Mouse (Mus musculus): ENCODE data around the gene Speg. TPM values are rescaled to one million over a fixed set of nuclear protein-coding genes. Genes with fewer than 3 reads are reported as not detected.

Speg gene
- 73.0 TPM for polyA plus RNA-seq (2021)

- ChIA-PET CTCF (no interaction called here), POLR2A (no interaction called here)
- in situ Hi-C loops (cut with MboI; ENCODE audit: low pct_unique_long_range_greater_than_20kb): no loop called here
- ATAC-seq (no peak), DNase-seq (ENCODE audit: low read depth, low spot score) (no peak)
- peaks cover 9% of the 10 kb centered on the region for H3K27me3 ChIP-seq
- TF ChIP-seq CTCF (IDR thresholded peaks at IDR 0.05): no peak
These were observed at the start of gene Speg for GRCm38 (mm10) chr1:75374950-75375936. Speg (plus strand) TSS chr1:75375297.

- ChIA-PET CTCF (interaction anchor here (2.1 to 5.2 kb wide), 2 partner anchors 9 kb away, joined by 6 to 22 read pairs; partner anchors contain the start of gene Dnpep), POLR2A (interaction anchor here (0.7 kb wide), 1 partner anchor 55 kb away, joined by 5 read pairs; no protein-coding TSS in a partner anchor)
- ATAC-seq (no peak), DNase-seq (ENCODE audit: low read depth, low spot score) (no peak)
- no peaks in the 10 kb centered on the region for H3K27me3 ChIP-seq
- peak; percentile 31 for TF ChIP-seq CTCF (IDR thresholded peaks at IDR 0.05)
- in situ Hi-C loops (cut with MboI; ENCODE audit: low pct_unique_long_range_greater_than_20kb): no loop called here
These were observed 47.6 kb upstream of the Speg start for GRCm38 (mm10) chr1:75327461-75327860.

DNA sequence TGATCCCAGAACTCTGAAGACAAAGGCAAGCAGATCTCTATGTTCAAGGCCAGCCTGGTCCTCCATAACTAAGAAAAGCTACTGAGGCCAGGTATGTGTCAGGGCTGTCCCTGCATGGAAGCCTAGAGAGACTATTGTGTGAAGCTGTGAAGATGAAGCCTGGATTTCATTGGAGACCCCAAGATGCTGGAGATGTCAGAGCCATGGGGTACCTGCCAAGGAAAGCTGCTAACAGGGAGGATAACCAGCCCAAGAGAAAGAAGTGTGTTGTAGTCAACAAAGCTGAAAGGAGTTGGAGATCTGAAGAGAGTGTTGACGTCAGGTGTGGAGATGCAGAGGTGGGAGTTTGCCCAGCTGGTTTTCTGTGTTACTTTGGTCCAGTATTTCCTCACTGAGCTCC is 43.8 kb upstream of the Speg start:
- DNase-seq (ENCODE audit: low read depth, low spot score): no peak
- ChIA-PET CTCF (interaction anchor here (3.3 to 5.2 kb wide), 2 partner anchors 12 to 13 kb away, joined by 9 to 22 read pairs; partner anchors contain the start of gene Dnpep), POLR2A (no interaction called here)
- H3K27me3 ChIP-seq: no peaks in the 10 kb centered on the region
- in situ Hi-C loops (cut with MboI; ENCODE audit: low pct_unique_long_range_greater_than_20kb): no loop called here
- TF ChIP-seq CTCF (IDR thresholded peaks at IDR 0.05): no peak
- ATAC-seq: no peak

GRCm38 (mm10) chr1:75336461-75336860 is 38.6 kb upstream of the Speg start:
- DNase-seq (ENCODE audit: low read depth, low spot score) (no peak), ATAC-seq (no peak)
- TF ChIP-seq CTCF (IDR thresholded peaks at IDR 0.05): no peak
- CTCF ChIA-PET: interaction anchor here (2.1 kb wide), 1 partner anchor 10 kb away, joined by 6 read pairs; no protein-coding TSS in a partner anchor
- H3K27me3 ChIP-seq: no peaks in the 10 kb centered on the region
- POLR2A ChIA-PET: no interaction called here
- in situ Hi-C loops (cut with MboI; ENCODE audit: low pct_unique_long_range_greater_than_20kb): no loop called here

GRCm38 (mm10) chr1:75337097-75337496 is 38.0 kb upstream of the Speg start:
- ChIA-PET POLR2A (interaction anchor here (0.7 kb wide), 1 partner anchor 8 kb away, joined by 5 read pairs; no protein-coding TSS in a partner anchor), CTCF (interaction anchor here (2.1 kb wide), 1 partner anchor 10 kb away, joined by 6 read pairs; no protein-coding TSS in a partner anchor)
- ATAC-seq (no peak), DNase-seq (ENCODE audit: low read depth, low spot score) (no peak)
- no peaks in the 10 kb centered on the region for H3K27me3 ChIP-seq
- TF ChIP-seq CTCF (IDR thresholded peaks at IDR 0.05): no peak
- in situ Hi-C loops (cut with MboI; ENCODE audit: low pct_unique_long_range_greater_than_20kb): no loop called here

DNA sequence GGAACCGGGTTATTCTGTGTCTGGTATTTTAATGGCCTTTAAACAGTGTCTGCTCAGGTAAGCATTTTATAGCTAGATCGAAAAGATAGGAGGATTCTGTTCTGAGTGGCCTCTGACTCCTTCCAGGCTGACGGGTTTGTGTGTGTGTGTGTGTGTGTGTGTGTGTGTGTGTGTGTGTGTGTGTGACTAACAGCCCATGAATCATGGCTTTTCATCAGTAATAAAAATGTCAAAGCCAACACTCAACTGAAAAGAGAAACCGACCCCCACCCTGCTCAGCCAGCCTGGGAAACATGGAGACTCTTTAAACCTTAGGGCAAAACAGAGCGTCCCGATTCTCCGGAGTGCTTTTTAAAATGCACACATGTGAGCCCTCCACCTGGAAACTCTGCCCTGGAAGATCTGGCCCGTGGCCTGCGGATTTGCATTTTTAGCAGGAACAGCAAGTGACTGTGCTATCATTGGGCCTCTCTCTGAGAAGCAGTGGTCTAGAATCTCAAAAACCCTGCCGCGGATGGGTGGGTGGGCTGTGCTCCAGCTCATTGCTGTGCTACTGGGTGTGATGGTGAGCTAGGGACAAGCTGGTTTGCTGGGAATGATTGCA is 36.9 kb upstream of the Speg start:
- H3K27me3 ChIP-seq: no peaks in the 10 kb centered on the region
- in situ Hi-C loops (cut with MboI; ENCODE audit: low pct_unique_long_range_greater_than_20kb): no loop called here
- ATAC-seq (peak; percentile 18), DNase-seq (ENCODE audit: low read depth, low spot score) (peak; percentile 48)
- CTCF ChIA-PET: interaction anchor here (0.9 kb wide), 1 partner anchor 12 kb away, joined by 3 read pairs; no protein-coding TSS in a partner anchor
- TF ChIP-seq CTCF (IDR thresholded peaks at IDR 0.05): no peak
- POLR2A ChIA-PET: interaction anchor here (0.7 kb wide), 1 partner anchor 9 kb away, joined by 5 read pairs; no protein-coding TSS in a partner anchor

GRCm38 (mm10) chr1:75339337-75339736 is 35.8 kb upstream of the Speg start:
- no peak for TF ChIP-seq CTCF (IDR thresholded peaks at IDR 0.05)
- ATAC-seq (no peak), DNase-seq (ENCODE audit: low read depth, low spot score) (no peak)
- CTCF ChIA-PET: no interaction called here
- no peaks in the 10 kb centered on the region for H3K27me3 ChIP-seq
- in situ Hi-C loops (cut with MboI; ENCODE audit: low pct_unique_long_range_greater_than_20kb): no loop called here
- POLR2A ChIA-PET: no interaction called here

GRCm38 (mm10) chr1:75340519-75340918 is 34.6 kb upstream of the Speg start:
- ChIA-PET POLR2A (no interaction called here), CTCF (interaction anchor here (1.1 to 5.4 kb wide), 2 partner anchors 95 to 127 kb away, joined by 3 to 45 read pairs; partner anchors contain the start of gene Gmppa)
- no peaks in the 10 kb centered on the region for H3K27me3 ChIP-seq
- no peak for TF ChIP-seq CTCF (IDR thresholded peaks at IDR 0.05)
- DNase-seq (ENCODE audit: low read depth, low spot score) (no peak), ATAC-seq (no peak)
- in situ Hi-C loops (cut with MboI; ENCODE audit: low pct_unique_long_range_greater_than_20kb): loop anchor here (5.0 to 10.0 kb wide), 2 partner anchors 127 to 214 kb away; no protein-coding TSS in a partner anchor

DNA sequence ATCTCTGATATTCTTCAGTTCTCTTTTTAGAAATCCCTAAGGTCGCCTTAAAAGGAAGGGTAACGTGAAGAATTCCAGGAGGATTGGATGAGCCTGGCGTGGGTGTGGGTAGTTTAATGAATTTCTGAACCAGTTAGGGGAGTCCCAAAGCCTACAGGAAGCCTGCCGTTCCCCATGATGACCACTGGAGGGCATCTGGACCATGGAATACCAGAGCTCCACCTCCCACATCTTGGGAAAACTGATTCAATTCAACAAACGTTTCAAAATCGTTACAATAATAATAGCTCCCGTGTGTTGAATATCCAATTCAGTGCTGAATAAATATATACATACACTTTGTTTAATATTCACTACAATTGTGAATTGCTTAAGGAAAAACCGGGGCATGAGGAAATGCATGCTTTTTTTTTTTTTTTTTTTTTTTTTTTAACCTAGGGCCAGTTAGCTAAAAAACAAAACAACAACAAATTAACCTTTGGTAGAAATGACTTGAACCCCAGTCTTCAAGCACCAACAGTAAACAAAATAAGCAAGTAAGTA is 32.2 kb upstream of the Speg start:
- peak; percentile 95 for TF ChIP-seq CTCF (IDR thresholded peaks at IDR 0.05)
- CTCF ChIA-PET: interaction anchor here (0.6 to 5.4 kb wide), 24 partner anchors 9 to 124 kb away, joined by 3 to 45 read pairs (median 4); partner anchors contain the start of genes Des and Dnpep
- DNase-seq (ENCODE audit: low read depth, low spot score) (no peak), ATAC-seq (no peak)
- POLR2A ChIA-PET: interaction anchor here (0.7 to 1.6 kb wide), 3 partner anchors 114 to 128 kb away, joined by 3 read pairs; no protein-coding TSS in a partner anchor
- in situ Hi-C loops (cut with MboI; ENCODE audit: low pct_unique_long_range_greater_than_20kb): loop anchor here (5.0 to 10.0 kb wide), 2 partner anchors 124 to 212 kb away; no protein-coding TSS in a partner anchor
- no peaks in the 10 kb centered on the region for H3K27me3 ChIP-seq
